Mouse (Mus musculus) splenic B cell, adult 2 months (primary cell): ENCODE measurements around the gene Hnrnpa0.

Experiments used
- DNase-seq: peaks from one replicate; pipeline ENCODE4 v3.0.0-alpha.2; 2011; ENCODE audit warnings: low read depth, low spot score
- H3K27me3 ChIP-seq: 2 replicates; pipeline ENCODE4 v1.6.1; 2012; ENCODE audit warnings: mild to moderate bottlenecking, low read length, moderate library complexity, mixed read lengths; ENCODE audit not compliant: control insufficient read depth, poor library complexity, insufficient read depth, severe bottlenecking
- H3K36me3 ChIP-seq: 2 replicates; pipeline ENCODE4 v1.6.1; 2012; ENCODE audit warnings: mild to moderate bottlenecking, low read length, moderate library complexity, mixed read lengths; ENCODE audit not compliant: control insufficient read depth, poor library complexity, insufficient read depth, severe bottlenecking

Hnrnpa0 gene

GRCm38 (mm10) chr13:58128396-58128767 lies at the start of gene Hnrnpa0:
Gene Hnrnpa0, minus strand, starts transcription at chr13:58128556.
- DNase-seq = peak; percentile 96
- Histone ChIP-seq H3K36me3 (no peaks in the 10 kb centered on the region), H3K27me3 (no peaks in the 10 kb centered on the region)

DNA sequence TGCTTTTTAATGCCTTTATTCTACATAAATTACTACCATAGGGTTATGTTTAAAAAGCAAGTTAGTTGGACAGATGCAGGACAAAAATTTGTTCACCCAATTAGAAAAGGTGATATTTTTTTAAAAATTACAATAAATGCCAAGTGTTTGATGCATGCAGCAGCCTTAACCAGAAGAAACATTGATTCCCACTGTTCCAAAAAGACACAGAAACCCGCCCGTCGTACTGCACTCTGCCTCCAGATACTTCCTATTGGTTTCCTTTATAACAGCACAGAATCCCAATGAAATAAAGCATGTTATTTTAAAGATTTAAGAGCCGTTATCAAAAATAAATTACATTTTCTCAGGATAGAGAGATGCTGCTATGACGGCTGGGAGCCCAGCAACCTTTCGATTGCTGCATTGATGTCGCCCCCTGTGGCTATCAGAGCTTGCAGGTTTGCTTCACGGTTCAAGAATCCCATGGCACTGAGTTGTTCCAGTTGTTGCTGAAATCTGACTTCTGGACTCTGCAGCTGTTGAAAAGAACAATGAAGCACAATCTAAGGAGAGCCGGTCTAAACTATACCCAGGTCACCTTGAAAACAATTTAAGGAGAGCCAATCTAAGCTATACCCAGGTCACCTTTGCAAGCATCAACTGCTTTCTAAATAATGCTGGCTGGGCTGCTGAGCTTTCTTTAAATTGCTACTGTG lies 49.3 kb upstream of the Hnrnpa0 start:
- DNase-seq = no peak
- Histone ChIP-seq H3K27me3 (no peaks in the 10 kb centered on the region), H3K36me3 (peaks cover 11% of the 10 kb centered on the region; the same call in 1 of the 2 replicates)

- no peak for DNase-seq
- Histone ChIP-seq H3K27me3 (no peaks in the 10 kb centered on the region), H3K36me3 (peaks cover 11% of the 10 kb centered on the region; the same call in 1 of the 2 replicates)
Observed at GRCm38 (mm10) chr13:58176105-58176504, 47.7 kb upstream of the Hnrnpa0 start.

DNA sequence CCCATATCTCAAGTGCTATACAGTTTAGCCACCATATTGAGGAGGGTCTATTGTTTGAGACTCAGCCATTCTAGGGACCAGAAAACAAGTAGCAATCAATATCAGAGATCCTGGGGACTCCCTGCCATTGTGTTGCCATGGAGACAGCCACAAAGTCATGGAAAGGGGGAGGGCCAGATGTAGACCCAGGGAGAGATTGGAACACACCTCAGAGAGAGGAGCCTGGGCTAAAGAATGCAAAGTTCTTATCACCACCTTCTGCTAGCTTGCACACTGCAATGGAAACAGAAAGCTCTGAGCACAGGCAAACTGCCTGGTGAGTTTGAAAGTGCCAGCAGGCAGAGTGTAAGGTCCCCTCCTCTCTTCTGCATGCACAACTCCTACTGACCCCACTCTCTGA lies 39.8 kb upstream of the Hnrnpa0 start:
- DNase-seq = no peak
- no peaks in the 10 kb centered on the region for H3K27me3 ChIP-seq
- peaks cover 13% of the 10 kb centered on the region for H3K36me3 ChIP-seq

GRCm38 (mm10) chr13:58163343-58163742 lies 35.0 kb upstream of the Hnrnpa0 start:
- Histone ChIP-seq H3K36me3 (peaks cover 15% of the 10 kb centered on the region), H3K27me3 (no peaks in the 10 kb centered on the region)
- DNase-seq = no peak

DNA sequence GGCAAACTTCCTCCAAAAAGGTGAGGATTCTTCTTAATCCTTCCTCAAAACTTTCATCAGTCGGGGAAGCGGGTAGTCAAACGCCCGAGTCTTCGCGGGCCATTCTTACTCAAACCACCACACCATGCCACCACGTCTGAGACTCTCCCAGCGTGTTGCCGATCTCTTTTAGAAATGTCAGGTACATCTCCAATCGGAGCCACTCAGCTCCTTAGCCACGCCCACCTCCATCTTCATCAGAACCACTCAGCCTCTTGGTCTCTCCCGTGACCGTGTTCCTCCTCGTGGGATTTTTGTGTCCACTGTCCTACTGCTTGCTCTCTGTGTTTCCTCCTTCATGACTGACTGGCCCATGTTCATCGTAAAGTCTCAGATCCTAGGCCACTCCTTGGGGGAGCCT lies 32.4 kb upstream of the Hnrnpa0 start:
- no peaks in the 10 kb centered on the region for H3K27me3 ChIP-seq
- DNase-seq = no peak

GRCm38 (mm10) chr13:58158099-58158912 lies 29.9 kb upstream of the Hnrnpa0 start:
- Histone ChIP-seq H3K27me3 (no peaks in the 10 kb centered on the region), H3K36me3 (peaks cover 3% of the 10 kb centered on the region; the same call in 1 of the 2 replicates)
- DNase-seq = peak; percentile 92

More for the DNA sequence above, 32.4 kb upstream of the Hnrnpa0 start:
- H3K36me3 ChIP-seq = peaks cover 11% of the 10 kb centered on the region

GRCm38 (mm10) chr13:58157447-58158098 lies 29.2 kb upstream of the Hnrnpa0 start, which contains the start of gene Idnk:
Gene Idnk, plus strand, starts transcription at chr13:58157649.
- DNase-seq = peak; percentile 77
- Histone ChIP-seq H3K27me3 (no peaks in the 10 kb centered on the region), H3K36me3 (peaks cover 2% of the 10 kb centered on the region; the same call in 1 of the 2 replicates)

DNA sequence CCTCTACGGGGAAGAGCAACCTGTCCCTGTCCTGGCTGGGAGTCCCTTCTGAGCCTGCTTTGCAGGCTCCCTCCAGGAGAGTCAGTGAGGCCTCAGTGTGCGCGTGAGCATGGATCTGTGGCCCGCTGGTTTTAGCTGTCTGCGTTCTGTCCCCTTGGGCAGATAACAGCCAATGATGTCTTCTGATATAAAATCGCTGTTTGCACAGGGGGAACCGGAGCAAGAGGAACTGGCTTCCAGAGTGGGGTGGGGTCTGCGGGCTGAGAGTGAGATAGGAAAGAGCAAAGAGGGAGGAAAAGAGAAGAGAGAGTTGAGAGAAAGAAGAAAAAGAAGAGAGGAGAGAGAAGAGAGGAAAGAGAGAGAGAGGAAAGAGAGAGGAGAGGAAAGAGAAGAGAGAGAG lies 28.7 kb upstream of the Hnrnpa0 start:
- no peak for DNase-seq
- Histone ChIP-seq H3K27me3 (no peaks in the 10 kb centered on the region), H3K36me3 (peaks cover 2% of the 10 kb centered on the region; the same call in 1 of the 2 replicates)

- peaks cover 2% of the 10 kb centered on the region; the same call in 1 of the 2 replicates for H3K36me3 ChIP-seq
- DNase-seq = no peak
Observed at GRCm38 (mm10) chr13:58156031-58156430, 27.7 kb upstream of the Hnrnpa0 start.

GRCm38 (mm10) chr13:58150442-58150841 lies 22.1 kb upstream of the Hnrnpa0 start:
- Histone ChIP-seq H3K27me3 (no peaks in the 10 kb centered on the region), H3K36me3 (no peaks in the 10 kb centered on the region)
- no peak for DNase-seq

More at GRCm38 (mm10) chr13:58156031-58156430, 27.7 kb upstream of the Hnrnpa0 start:
- H3K27me3 ChIP-seq = no peaks in the 10 kb centered on the region

GRCm38 (mm10) chr13:58149629-58150028 lies 21.3 kb upstream of the Hnrnpa0 start:
- no peak for DNase-seq
- H3K36me3 ChIP-seq = no peaks in the 10 kb centered on the region
- no peaks in the 10 kb centered on the region for H3K27me3 ChIP-seq

- Histone ChIP-seq H3K27me3 (no peaks in the 10 kb centered on the region), H3K36me3 (no peaks in the 10 kb centered on the region)
- peak; percentile 54 for DNase-seq
Observed at GRCm38 (mm10) chr13:58149033-58149558, 20.7 kb upstream of the Hnrnpa0 start.

DNA sequence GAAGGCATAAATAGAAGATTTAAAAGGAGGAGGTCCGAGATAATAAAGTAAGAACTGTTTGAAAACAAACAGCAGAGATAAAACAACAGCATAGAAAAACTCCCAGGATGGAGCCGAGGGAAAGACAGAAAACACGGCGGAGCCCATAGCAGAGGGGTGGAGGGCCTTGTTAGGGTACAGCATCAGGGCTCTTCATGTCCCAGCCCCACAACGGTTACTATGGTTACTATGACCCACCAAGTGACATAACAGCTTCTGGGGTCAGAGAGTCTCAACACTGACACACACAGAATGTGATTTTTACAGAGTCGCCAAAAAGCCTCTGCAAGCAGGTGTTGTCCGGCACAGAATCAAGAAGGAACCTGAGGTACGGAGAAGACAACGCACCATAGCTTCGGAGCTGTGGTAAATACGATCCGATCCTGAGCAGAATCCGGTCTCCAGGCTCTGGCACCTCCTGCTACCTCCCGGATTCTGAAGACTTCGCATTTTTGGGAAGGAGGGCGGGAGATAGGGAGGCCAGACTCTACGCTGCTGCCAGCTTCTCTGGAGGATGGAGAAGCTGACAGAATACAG lies 20.0 kb upstream of the Hnrnpa0 start:
- Histone ChIP-seq H3K36me3 (no peaks in the 10 kb centered on the region), H3K27me3 (no peaks in the 10 kb centered on the region)
- DNase-seq = peak; percentile 30
